Mouse (Mus musculus): ENCODE data around the gene AI481877. TPM values are rescaled to one million over a fixed set of nuclear protein-coding genes. Genes with fewer than 3 reads are reported as not detected.
A peak's percentile ranks its signal among the peaks of the same experiment; 100 is the strongest.

The AI481877 gene
- total RNA-seq, 2 experiments from 2014 or later, result not detected

DNA sequence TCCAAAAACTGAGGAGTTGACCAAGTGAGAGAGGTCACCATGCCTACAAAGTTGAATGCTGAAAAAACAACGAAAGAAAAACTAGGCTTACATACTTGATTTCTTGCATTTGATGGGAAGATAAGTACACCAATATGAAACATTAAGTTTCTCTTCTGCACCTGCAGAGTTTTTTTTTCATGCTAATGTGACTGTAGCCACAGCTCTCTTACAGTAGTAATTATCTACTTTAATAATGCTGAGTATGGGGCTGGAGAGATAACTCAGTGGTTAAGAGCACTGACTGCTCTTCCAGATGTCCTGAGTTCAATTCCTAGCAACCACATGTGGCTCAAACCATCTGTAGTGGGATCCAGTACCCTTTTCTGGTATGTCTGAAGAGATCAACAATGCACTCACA lies 13.7 kb downstream of the AI481877 start:
- DNase-seq, result no peak

GRCm38 (mm10) chr4:59123557-59123956 lies 15.2 kb downstream of the AI481877 start:
- DNase-seq, result no peak

DNA sequence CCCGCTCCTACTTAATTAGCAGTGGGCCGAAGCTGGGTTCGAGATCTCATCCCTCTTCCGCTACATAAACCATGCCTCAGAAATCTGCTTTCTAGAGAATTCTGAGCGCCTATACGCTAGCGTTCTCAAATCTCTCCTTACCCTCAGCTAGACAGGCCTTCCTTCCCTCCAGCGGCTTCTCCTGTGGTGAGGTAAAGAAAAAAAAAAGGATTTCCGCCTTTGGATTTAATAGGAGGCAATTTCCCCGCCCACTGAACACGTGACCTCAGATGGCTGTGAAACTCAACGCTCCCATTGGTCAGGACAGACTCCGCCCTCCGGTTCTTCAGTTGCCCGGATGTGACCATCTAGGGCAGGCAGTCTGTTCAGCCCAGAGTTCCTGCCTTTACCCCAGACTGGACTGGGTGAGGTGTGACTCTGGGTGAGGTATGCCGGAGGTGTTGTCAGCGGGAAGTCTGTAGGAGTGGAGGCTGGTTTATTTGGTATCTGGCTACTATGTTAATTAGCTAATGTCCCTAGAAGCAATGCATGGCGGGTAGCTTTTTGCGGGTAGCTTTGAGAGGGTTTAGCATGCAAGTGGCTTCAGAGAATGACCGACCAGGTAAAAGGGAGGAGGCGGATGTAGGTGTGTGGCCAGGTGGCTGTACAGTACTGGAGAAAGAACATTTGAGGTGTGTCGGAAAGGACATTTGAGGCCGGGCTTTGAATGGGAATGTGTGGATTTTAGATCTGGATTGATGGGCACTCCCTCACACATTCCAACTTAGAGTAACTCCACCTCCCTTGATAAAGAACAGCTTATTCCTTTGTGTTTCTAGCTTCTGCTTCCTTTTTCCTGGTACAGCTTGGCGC lies 20.9 kb downstream of the AI481877 start:
- no peak for DNase-seq

- DNase-seq, result no peak
These were observed 30.1 kb downstream of the AI481877 start for GRCm38 (mm10) chr4:59108721-59109120.

- DNase-seq, result no peak
These were observed 30.9 kb downstream of the AI481877 start for GRCm38 (mm10) chr4:59107886-59108285.

- DNase-seq, result no peak
These were observed 32.1 kb downstream of the AI481877 start for GRCm38 (mm10) chr4:59106661-59107060.

DNA sequence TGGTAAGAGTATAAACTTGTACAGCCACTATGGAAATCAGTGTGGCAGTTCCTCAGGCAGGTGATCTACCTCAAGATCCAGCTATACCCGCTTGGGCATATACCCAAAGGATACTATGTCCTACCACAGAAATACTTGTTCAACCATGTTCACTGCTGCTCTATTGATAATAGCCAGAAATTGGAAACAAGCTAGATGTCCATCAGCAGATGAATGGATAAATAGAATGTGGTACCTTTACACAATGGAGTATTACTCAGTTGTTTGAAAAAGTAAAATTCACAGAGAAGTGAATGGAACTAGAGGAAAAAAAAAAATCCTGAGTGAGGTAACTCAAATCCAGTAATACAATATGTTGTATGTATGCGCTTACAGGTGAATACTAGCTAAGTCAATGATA lies 34.6 kb downstream of the AI481877 start:
- DNase-seq, result no peak

GRCm38 (mm10) chr4:59096393-59096792 lies 42.4 kb downstream of the AI481877 start:
- DNase-seq, result peak; percentile 59 to 86

DNA sequence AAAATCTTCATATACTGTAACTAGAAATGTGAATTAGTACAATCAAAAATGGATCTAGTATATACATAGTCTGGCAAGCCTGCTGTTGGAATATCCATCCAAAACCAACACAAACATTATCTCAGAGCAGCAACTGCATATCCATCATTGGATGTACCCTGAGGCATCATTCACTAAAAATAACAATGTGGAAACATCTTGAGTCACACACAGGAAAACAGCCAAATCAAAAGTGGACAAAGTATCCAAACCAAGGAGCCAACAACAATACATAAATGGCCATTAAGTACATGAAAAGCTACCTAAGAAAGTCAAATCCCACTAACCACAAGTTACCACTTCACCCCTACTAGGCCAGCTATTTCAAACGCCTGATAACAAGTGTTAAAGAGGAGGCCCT lies 49.4 kb downstream of the AI481877 start:
- no peak for DNase-seq

GRCm38 (mm10) chr4:59083430-59083829 lies 55.4 kb downstream of the AI481877 start:
- no peak for DNase-seq

DNA sequence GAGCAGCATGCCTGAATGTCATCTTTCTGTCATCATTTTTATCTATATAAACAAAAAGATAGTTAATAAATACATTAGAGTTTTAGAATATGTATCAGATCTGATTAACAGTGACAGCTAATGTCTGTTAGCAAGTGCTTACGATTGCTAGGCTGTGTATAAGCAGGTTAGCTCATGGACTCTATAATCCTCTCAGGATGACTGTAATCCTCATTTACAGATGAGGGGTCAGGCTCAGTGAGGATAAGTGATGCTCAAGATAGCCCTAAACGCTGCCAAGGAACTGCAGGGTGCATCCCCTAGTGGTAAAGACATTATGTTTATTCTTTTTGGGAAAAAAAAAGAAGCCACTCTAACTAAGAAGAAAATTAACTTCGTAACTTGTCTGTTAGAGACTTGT lies 69.5 kb downstream of the AI481877 start:
- no peak for DNase-seq

GRCm38 (mm10) chr4:59062526-59062925 lies 76.3 kb downstream of the AI481877 start:
- DNase-seq, result no peak

DNA sequence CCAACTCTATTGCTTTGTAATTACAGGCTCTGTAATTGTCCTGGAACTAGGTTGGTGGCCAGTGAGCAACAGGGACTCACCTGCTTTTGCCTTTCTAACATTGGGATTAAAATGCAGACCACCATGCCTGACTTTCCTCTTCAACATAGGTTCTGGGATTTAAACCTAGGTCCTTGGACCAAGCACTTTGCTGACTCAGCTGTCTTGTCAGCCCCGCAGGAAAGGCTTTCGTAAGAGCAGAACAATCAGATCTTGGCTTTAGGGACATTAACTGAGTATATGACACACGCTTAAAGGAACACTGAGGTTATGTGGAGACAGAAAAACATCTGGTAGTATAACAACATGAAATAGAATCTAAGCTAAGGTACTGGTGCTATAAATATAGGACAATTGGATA lies 80.9 kb downstream of the AI481877 start:
- no peak for DNase-seq

- no peak for DNase-seq
These were observed 87.7 kb downstream of the AI481877 start for GRCm38 (mm10) chr4:59051081-59051480.

DNA sequence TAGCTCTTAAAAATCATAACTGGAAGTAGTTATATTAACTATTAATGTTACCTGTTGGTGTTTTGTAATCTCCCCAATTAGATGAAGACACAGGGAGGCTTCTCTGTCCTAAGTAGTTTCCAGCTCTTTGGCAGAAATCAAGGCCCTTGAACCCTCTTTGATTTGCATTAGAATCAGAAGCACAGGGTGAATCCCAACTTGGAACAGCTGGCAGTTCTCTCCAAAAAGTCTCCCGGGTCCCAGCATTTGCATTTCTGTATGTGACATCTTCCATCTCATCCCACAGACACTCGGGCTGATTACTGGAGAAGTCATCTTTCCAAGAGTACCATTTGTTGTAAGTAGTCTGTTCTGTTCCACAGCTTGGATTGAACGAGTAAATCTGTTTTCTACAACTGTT lies 91.6 kb downstream of the AI481877 start:
- DNase-seq, result no peak

DNA sequence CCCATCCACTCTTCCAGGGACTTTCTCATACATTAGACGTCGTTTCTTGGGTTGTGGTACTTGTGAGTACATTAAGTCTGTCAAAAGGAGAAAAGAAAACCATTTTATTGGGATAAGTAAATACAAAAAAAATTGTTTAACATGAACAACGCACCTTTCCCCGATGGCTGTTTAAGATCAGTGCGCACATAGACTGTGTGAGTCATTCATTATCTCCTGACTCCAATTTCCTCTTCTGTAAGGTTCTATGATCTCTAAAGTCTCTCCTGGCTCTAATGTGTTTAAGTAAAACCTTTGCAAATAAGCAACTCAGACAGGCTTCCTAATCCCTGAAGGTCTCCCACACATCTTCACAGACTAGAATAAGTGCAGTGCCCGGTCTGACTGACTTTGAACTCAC lies 94.9 kb downstream of the AI481877 start:
- no peak for DNase-seq

DNA sequence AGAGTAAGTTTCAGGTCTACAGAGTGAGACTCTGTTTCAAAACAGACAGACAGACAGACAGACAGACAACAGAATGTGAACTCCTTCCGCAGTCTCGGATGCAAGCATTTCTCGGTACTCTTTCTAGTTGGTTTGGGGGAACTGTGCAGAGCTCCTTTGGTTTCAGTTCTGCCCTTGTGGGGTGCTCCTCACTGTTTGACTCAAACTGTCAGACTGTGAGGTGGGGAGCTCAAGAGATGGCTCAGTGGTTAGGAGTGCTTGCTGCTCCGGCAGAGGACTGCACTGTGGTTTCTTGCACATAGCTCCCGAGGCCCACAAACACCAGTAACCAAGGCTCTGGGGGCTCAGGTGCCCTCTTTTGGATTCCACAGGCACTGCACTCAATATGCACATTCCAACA lies 95.7 kb downstream of the AI481877 start:
- no peak for DNase-seq

DNA sequence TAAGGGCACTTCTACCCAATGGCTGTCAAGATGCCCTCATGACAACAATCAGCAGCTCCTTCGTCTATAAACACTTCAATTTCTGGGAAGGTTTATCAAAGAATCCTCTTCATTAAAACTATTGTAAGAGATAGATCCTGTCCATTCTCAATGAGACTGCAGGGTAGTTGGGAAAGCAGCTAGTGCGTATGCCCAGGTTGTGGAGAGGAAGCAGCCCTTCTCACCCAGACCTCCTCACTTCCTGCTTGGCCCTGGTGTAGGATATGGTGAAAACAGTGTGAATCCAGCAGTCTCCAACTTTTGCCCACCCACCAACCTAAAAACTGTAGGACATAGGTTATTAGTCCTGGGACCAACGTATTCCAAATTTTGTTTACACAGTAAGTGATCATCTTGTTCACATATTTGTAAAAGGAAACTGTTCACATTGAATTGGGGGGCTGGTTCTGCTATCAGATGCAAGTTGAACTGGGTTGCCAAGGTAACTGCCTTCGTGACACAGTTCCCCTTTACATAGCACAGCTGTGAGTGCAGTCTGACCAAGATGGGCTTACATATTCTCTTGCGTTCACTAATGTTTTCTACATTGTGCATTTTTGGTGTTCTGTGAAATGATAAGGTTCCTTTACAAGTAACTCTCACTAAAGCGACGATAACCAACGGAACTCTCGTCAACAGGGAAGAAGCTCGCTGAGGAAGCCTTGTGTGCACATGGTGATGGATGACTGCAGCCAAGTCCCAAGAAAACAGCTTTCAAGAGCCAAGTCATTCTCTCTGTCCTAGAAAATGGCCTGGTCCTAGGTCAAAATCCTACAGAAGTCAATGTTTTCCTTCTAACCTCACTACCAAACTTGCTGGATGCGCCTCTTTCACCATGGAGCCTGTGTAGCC lies 98.1 kb downstream of the AI481877 start:
- DNase-seq, result no peak

DNA sequence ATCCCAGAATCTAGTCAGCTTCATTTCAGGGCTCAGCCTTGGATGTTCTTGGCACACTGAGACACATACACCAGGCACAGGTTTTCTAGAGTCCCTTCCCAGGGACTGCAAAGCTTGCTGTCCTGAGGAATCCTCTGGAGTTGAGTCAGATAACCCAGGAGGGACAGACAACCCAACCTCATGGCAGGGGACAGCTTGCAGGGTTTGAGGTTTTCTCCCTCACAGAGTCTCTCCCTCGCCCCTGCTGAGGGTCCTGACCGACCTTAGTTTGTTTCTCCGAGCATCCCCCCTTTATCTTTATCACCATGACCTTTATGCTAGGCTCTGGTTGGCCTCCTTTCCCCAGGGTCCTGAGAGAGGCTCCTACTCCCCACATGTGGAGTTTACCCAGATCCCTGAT lies 101.3 kb downstream of the AI481877 start:
- no peak for DNase-seq

- DNase-seq, result peak; percentile 70 to 84
These were observed 102.2 kb downstream of the AI481877 start for GRCm38 (mm10) chr4:59036490-59037127.

GRCm38 (mm10) chr4:59035786-59036350 lies 102.9 kb downstream of the AI481877 start:
- DNase-seq, result no peak

All from adrenal gland, postnatal 36 days (tissue).